Mouse (Mus musculus) myocyte (in vitro differentiated cells): Measurements from ENCODE around the gene Card11. TPM values are rescaled to one million over a fixed set of nuclear protein-coding genes. Genes with fewer than 3 reads are reported as not detected.

Source experiments
- H3K27me3 ChIP-seq: one replicate; pipeline ENCODE4 v1.6.1; 2011; ENCODE audit not compliant: control insufficient read depth, insufficient read depth, insufficient read length
- H3K36me3 ChIP-seq: one replicate; pipeline ENCODE4 v1.6.1; 2011; ENCODE audit not compliant: control insufficient read depth, insufficient read depth
- H3K4me2 ChIP-seq: one replicate; pipeline ENCODE4 v1.6.1; 2011; ENCODE audit warnings: low read depth, control low read depth
- H3K4me3 ChIP-seq: one replicate; pipeline ENCODE4 v1.5.1; 2011; ENCODE audit warnings: mild to moderate bottlenecking, control low read depth, moderate library complexity
- H3K79me2 ChIP-seq: one replicate; pipeline ENCODE4 v1.6.1; 2011; ENCODE audit not compliant: control insufficient read depth, insufficient read depth
- H3ac ChIP-seq: one replicate; pipeline ENCODE4 v1.6.1; 2011; ENCODE audit not compliant: control insufficient read depth, insufficient read length
- CEBPB ChIP-seq: IDR thresholded peaks from 2 replicates; pipeline ENCODE4 v1.6.1; 2011; ENCODE audit warnings: mild to moderate bottlenecking, moderate library complexity; ENCODE audit not compliant: poor library complexity, insufficient read depth, severe bottlenecking
- E2F4 ChIP-seq: IDR thresholded peaks from one replicate; pipeline ENCODE4 v1.6.1; 2011; ENCODE audit warnings: mild to moderate bottlenecking, control low read depth, moderate library complexity; ENCODE audit not compliant: insufficient read depth
- MAX ChIP-seq: IDR thresholded peaks from one replicate; pipeline ENCODE4 v1.6.1; 2011; ENCODE audit warnings: low read depth, mild to moderate bottlenecking, control low read depth
- MYOD1 ChIP-seq, 3 experiments: IDR thresholded peaks; one replicate each; pipeline ENCODE4 v1.6.1; 2011; ENCODE audit warnings: control low read depth in 2 of 3, low read depth in 2 of 3, mild to moderate bottlenecking in 2 of 3, moderate library complexity in 1 of 3; ENCODE audit not compliant: insufficient read length in 2 of 3, control insufficient read depth in 1 of 3
- MYOG ChIP-seq, 3 experiments: IDR thresholded peaks; one replicate each; pipeline ENCODE4 v1.6.1; 2011; ENCODE audit warnings: control low read depth in 2 of 3, low read depth in 2 of 3, mild to moderate bottlenecking in 2 of 3; ENCODE audit not compliant: insufficient read length in 2 of 3, control insufficient read depth in 1 of 3, insufficient read depth in 1 of 3
- POLR2A ChIP-seq: IDR thresholded peaks from one replicate; pipeline ENCODE4 v1.6.1; 2011; ENCODE audit warnings: low read depth, mild to moderate bottlenecking, control low read depth, moderate library complexity; ENCODE audit not compliant: insufficient read length
- POLR2AphosphoS2 ChIP-seq: IDR thresholded peaks from one replicate; pipeline ENCODE4 v1.6.1; 2011; ENCODE audit warnings: low read depth, control low read depth; ENCODE audit not compliant: insufficient read length
- REST ChIP-seq: IDR thresholded peaks from one replicate; pipeline ENCODE4 v1.6.1; 2011; ENCODE audit warnings: mild to moderate bottlenecking, control low read depth, moderate library complexity; ENCODE audit not compliant: insufficient read depth, insufficient read length
- SRF ChIP-seq: IDR thresholded peaks from one replicate; pipeline ENCODE4 v1.6.1; 2011; ENCODE audit warnings: low read depth; ENCODE audit not compliant: control insufficient read depth, insufficient read length
- TCF12 ChIP-seq: IDR thresholded peaks from one replicate; pipeline ENCODE4 v1.6.1; 2011; ENCODE audit warnings: mild to moderate bottlenecking, control low read depth; ENCODE audit not compliant: poor library complexity, insufficient read depth, severe bottlenecking
- TCF3 ChIP-seq: IDR thresholded peaks from one replicate; pipeline ENCODE4 v1.6.1; 2011; ENCODE audit warnings: low read depth, control low read depth; ENCODE audit not compliant: insufficient read length
- USF1 ChIP-seq: IDR thresholded peaks from one replicate; pipeline ENCODE4 v1.6.1; 2011; ENCODE audit warnings: low read depth, mild to moderate bottlenecking, control low read depth, moderate library complexity
- polyA plus RNA-seq: library from polyadenylated mRNA; unstranded; fragments of >200 nt; fragmentation: generic; extraction: Trizol; gene quantifications from one replicate; pipeline ENCODE4 v1.2.1, GENCODE M21; 2012; ENCODE audit warnings: missing spikeins

Gene Card11
- polyA plus RNA-seq, 1 experiment: 0.04 TPM

- Histone ChIP-seq H3K27me3 (peaks cover 26% of the 10 kb centered on the region), H3ac (no peak overlapping the region), H3K36me3 (no peaks in the 10 kb centered on the region), H3K79me2 (no peaks in the 10 kb centered on the region), H3K4me3 (no peak overlapping the region), H3K4me2 (no peak overlapping the region)
- TF ChIP-seq POLR2AphosphoS2 (no peak), MAX (no peak)
Measured at GRCm38 (mm10) chr5:140872532-140873038, 127.8 kb downstream of the Card11 start.

GRCm38 (mm10) chr5:140871241-140871640 lies 129.1 kb downstream of the Card11 start:
- no peak overlapping the region for H3K4me3 ChIP-seq
- H3K79me2 ChIP-seq: no peaks in the 10 kb centered on the region
- H3K36me3 ChIP-seq: no peaks in the 10 kb centered on the region
- peaks cover 26% of the 10 kb centered on the region for H3K27me3 ChIP-seq
- no peak overlapping the region for H3K4me2 ChIP-seq
- TF ChIP-seq REST (no peak), E2F4 (no peak), SRF (no peak), CEBPB (no peak), MYOD1 (IDR thresholded peaks at IDR 0.05; ENCODE audit: control insufficient read depth in 1 of 3, insufficient read length in 2 of 3, low read depth in 2 of 3) (no peak), POLR2AphosphoS2 (no peak), USF1 (no peak)
- H3ac ChIP-seq: no peak overlapping the region

- H3ac ChIP-seq: no peak overlapping the region
- peaks cover 26% of the 10 kb centered on the region for H3K27me3 ChIP-seq
- no peak overlapping the region for H3K4me2 ChIP-seq
- no peaks in the 10 kb centered on the region for H3K36me3 ChIP-seq
- no peaks in the 10 kb centered on the region for H3K79me2 ChIP-seq
- TF ChIP-seq USF1 (no peak), TCF3 (no peak), CEBPB (no peak), REST (no peak), MAX (no peak), MYOG (IDR thresholded peaks at IDR 0.05; ENCODE audit: control insufficient read depth in 1 of 3, insufficient read depth in 1 of 3, insufficient read length in 2 of 3, low read depth in 2 of 3) (no peak)
- no peak overlapping the region for H3K4me3 ChIP-seq
Measured at GRCm38 (mm10) chr5:140869034-140869433, 131.3 kb downstream of the Card11 start.

GRCm38 (mm10) chr5:140859730-140860129 lies 140.7 kb downstream of the Card11 start:
- Histone ChIP-seq H3K4me3 (no peak overlapping the region), H3K27me3 (no peaks in the 10 kb centered on the region), H3ac (no peak overlapping the region), H3K79me2 (no peaks in the 10 kb centered on the region), H3K4me2 (no peak overlapping the region), H3K36me3 (no peaks in the 10 kb centered on the region)
- TF ChIP-seq MAX (no peak), CEBPB (no peak), REST (no peak), TCF12 (no peak), POLR2AphosphoS2 (no peak), E2F4 (no peak), POLR2A (no peak), MYOD1 (IDR thresholded peaks at IDR 0.05; ENCODE audit: control insufficient read depth in 1 of 3, insufficient read length in 2 of 3, low read depth in 2 of 3) (no peak), SRF (no peak), TCF3 (no peak), MYOG (IDR thresholded peaks at IDR 0.05; ENCODE audit: control insufficient read depth in 1 of 3, insufficient read depth in 1 of 3, insufficient read length in 2 of 3, low read depth in 2 of 3) (no peak), USF1 (no peak)

GRCm38 (mm10) chr5:140858335-140858734 lies 142.0 kb downstream of the Card11 start:
- Histone ChIP-seq H3ac (no peak overlapping the region), H3K4me2 (no peak overlapping the region), H3K27me3 (no peaks in the 10 kb centered on the region), H3K36me3 (no peaks in the 10 kb centered on the region), H3K79me2 (no peaks in the 10 kb centered on the region), H3K4me3 (no peak overlapping the region)
- TF ChIP-seq POLR2A: no peak
- TF ChIP-seq MYOG (IDR thresholded peaks at IDR 0.05; ENCODE audit: control insufficient read depth in 1 of 3, insufficient read depth in 1 of 3, insufficient read length in 2 of 3, low read depth in 2 of 3): no peak
- TF ChIP-seq MAX: no peak
- no peak for TF ChIP-seq POLR2AphosphoS2
- TF ChIP-seq TCF3: no peak
- TF ChIP-seq REST: no peak
- TF ChIP-seq MYOD1 (IDR thresholded peaks at IDR 0.05; ENCODE audit: control insufficient read depth in 1 of 3, insufficient read length in 2 of 3, low read depth in 2 of 3): no peak
- no peak for TF ChIP-seq USF1
- no peak for TF ChIP-seq SRF
- TF ChIP-seq E2F4: no peak
- no peak for TF ChIP-seq CEBPB
- no peak for TF ChIP-seq TCF12
